Mouse (Mus musculus): ENCODE results near the gene Pgm2l1.

Pgm2l1 gene

DNA sequence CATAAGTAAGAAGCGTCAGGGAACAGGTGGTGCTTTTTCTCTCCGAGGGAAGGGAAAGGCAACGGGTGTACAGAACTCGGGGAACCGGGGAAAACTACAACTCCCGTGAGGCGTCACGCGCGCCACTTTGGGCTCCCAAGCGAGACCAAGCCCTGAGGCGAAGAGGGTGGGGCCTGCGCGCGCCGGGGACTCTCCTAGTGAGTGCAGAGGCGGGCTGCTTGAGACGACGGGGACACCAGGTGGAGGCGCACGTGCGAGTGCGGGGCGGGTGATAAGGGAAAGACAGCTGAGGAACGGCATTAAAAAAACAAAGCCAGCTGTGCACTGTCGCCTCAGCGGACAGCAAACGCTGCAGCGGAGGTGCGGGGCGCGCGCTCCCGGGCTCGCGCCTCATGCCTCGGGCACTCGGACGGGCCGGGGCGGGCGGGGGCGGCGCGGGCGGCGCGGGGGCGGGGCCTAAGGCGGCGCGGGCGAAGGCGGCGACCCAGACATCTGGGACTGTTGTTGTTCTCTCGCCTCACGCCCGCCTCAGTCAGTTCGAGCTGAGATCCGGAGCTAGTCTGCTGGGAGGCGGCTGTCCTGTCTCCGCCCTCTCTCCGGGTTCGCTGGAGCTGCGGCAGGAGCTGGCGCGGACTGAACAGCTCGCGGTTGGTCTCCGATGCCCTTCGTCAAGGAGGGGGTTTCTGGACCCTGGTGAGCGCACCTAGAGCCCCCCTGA is at the start of gene Pgm2l1:
TSS of gene Pgm2l1 (plus strand) at position 237 of the 718 bp plus-strand sequence.
- peak; percentile 97 for DNase-seq

DNA sequence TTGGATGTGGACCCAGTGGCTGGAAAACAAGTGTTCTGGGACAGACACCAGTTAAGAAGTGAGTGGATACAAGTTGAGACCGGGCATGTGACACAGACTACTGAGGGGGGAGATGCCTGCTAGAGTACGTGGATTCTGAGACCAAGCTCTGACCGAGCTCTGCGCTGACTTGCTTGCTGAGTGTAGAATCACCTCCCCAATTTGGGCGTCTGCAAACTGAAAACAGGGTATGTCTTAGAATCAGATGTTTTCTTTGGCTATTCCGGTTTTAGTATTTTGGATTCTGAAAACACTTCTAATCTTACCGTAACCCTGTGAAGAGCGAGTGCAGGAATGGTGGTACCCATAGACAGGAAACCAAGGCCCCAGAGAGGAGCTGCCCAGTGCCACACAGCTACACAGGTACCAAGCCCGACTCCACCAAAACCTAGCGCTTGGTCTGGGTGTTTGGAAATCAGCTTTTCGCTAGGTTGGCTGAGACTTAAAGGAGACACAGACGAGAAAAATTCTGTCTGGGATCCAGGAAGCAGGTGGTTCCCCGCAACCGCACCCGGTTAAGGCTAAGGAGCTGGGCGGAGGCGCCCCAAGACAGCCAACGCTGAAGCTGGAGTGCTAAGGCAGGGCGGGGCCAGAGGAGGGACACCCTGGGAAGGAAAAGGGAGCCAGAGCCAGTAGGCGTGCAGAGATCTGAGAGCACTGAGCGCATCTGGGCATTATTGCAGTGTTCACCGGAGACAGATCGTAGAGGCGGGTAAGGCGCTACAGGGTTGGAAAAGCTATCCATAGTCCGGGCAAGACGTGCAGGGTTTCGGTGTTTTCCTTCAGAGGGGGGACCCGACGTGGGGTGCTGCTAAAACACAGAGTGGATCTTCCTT is 48.9 kb upstream of the Pgm2l1 start:
- peak; percentile 50 for DNase-seq

GRCm38 (mm10) chr7:100178891-100179233 is 48.3 kb upstream of the Pgm2l1 start:
- DNase-seq, result no peak

GRCm38 (mm10) chr7:100179394-100179793 is 47.8 kb upstream of the Pgm2l1 start:
- DNase-seq, result no peak

DNA sequence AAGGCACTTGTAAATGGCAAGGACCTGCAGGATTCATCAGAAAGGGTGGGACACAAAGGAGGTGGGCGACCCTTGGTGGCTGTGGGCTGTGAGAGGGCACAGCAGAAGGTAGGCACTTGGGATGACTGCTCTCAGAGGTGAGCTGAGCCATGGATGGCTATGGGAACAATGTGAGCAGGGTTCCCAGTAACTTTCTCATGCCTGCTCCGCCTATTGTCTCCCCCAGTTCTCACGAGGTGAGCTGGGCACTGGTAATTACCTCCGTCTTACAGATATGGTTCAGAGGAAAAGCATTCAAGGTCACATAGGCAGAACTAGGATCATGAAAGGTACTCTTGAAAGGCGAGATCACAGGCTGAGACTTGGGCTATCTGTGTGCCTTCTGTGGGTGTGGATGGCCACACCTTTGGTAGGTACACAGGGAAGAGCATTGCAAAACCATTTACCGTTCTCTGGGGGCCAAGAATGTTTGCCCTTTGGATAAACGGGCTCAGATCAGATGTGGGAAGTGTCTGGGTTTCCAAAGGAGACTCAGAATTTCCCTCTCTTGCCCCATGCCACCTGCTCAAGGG is 47.3 kb upstream of the Pgm2l1 start:
- no peak for DNase-seq

GRCm38 (mm10) chr7:100181176-100181575 is 46.0 kb upstream of the Pgm2l1 start:
- DNase-seq, result no peak

- DNase-seq, result no peak
Measured at GRCm38 (mm10) chr7:100181614-100182013, 45.6 kb upstream of the Pgm2l1 start.

GRCm38 (mm10) chr7:100182388-100182787 is 44.8 kb upstream of the Pgm2l1 start:
- DNase-seq, result no peak

DNA sequence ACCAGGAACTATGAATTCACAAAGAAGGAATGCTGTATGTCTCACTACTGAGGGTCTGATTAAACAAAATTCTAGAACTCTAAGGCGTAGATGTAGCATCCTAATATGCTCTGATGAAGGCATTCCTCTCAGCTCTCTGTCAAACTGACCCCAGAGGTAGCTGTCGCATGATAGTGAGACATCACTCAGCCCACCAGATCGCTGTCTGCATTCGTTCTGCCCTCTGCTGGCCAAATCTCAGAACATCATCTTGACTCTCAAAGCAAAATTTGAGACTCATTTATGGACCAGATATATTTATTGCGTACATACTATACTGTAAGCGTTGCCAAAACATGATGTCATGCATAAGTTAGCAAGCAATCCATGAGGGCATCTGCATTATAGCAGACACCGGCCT is 39.6 kb upstream of the Pgm2l1 start:
- peak; percentile 62 for DNase-seq

GRCm38 (mm10) chr7:100190167-100190566 is 37.0 kb upstream of the Pgm2l1 start:
- no peak for DNase-seq

GRCm38 (mm10) chr7:100190778-100191177 is 36.4 kb upstream of the Pgm2l1 start:
- DNase-seq, result peak; percentile 82

- DNase-seq, result no peak
Measured at GRCm38 (mm10) chr7:100201191-100201590, 26.0 kb upstream of the Pgm2l1 start.

DNA sequence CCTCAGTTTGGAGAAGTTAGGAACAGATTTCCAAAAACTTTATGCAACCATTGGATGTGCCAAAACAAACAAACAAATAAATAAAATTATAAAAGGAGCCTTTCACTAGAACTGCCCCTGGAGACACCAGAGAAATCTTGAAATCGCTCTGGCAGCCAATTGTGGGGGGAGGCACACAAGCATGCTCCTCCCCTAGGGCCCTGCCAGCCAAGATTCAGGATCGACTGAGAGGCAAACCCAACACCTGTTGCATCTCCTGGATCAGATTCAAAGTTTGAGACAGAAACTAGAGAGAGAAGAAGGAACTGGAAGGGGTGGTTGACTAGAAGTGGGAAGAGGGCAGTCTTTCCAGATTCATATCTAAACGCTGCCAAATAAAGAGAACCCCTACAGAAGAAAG is 23.6 kb upstream of the Pgm2l1 start:
- no peak for DNase-seq

DNA sequence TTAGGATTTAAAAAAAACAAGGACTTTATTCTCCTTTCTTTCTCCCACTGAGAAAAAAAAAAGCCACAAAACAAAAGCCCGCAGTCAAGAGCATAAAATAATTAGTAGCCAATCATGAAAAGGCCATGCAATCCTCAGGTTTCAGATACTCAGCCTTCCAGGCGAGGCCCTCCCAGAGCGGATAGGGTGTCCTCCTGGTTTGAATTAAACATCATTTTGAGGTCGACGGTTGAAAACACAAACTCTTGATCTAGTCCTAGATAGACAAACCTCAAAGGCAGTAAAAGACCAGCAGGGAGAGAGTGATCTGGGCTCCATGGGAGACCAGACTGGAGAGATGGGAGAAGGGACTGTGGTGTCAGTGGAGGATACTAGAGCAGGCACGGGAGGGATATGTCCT is 22.3 kb upstream of the Pgm2l1 start:
- DNase-seq, result no peak

- DNase-seq, result no peak
Measured at GRCm38 (mm10) chr7:100206144-100206543, 21.1 kb upstream of the Pgm2l1 start.

- DNase-seq, result no peak
Measured at GRCm38 (mm10) chr7:100207886-100208285, 19.3 kb upstream of the Pgm2l1 start.

GRCm38 (mm10) chr7:100214310-100214709 is 12.9 kb upstream of the Pgm2l1 start:
- no peak for DNase-seq

DNA sequence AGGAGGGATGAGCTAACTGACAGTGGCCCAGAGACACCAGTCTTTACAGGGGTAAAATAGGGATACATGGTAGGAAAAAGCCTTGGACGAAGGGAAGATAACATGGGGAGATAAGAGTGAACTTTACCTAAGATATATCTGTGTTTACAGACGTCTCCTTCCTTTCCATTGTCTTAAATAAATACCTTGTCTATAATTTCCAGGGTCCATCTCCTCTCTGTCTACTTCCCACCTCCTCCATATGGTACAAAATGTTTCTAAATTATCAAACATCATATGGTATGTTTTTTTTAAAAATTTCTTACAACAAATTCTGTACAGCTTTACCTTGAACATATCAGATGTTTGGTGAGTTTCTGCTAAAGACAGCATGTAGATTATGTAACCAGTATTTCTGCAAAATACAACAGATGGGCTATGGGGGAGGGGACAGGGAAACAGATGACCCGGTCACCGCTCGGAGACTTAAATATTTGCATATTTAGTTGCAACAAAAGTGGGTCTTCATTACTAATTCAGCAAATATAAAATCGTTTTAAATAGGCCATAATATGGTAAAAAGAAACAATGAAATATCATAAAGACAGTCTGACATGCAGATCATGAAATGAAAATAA is 12.0 kb upstream of the Pgm2l1 start:
- DNase-seq, result no peak

GRCm38 (mm10) chr7:100215976-100216375 is 11.2 kb upstream of the Pgm2l1 start:
- no peak for DNase-seq

GRCm38 (mm10) chr7:100216601-100217565 is 10.3 kb upstream of the Pgm2l1 start:
- DNase-seq, result no peak

GRCm38 (mm10) chr7:100227896-100228525 is 817 bp downstream of the Pgm2l1 start:
- DNase-seq, result peak; percentile 42

GRCm38 (mm10) chr7:100228957-100229356 is 1.8 kb downstream of the Pgm2l1 start:
- no peak for DNase-seq
